Mouse (Mus musculus): ENCODE data around the gene Eea1.

Gene Eea1

DNA sequence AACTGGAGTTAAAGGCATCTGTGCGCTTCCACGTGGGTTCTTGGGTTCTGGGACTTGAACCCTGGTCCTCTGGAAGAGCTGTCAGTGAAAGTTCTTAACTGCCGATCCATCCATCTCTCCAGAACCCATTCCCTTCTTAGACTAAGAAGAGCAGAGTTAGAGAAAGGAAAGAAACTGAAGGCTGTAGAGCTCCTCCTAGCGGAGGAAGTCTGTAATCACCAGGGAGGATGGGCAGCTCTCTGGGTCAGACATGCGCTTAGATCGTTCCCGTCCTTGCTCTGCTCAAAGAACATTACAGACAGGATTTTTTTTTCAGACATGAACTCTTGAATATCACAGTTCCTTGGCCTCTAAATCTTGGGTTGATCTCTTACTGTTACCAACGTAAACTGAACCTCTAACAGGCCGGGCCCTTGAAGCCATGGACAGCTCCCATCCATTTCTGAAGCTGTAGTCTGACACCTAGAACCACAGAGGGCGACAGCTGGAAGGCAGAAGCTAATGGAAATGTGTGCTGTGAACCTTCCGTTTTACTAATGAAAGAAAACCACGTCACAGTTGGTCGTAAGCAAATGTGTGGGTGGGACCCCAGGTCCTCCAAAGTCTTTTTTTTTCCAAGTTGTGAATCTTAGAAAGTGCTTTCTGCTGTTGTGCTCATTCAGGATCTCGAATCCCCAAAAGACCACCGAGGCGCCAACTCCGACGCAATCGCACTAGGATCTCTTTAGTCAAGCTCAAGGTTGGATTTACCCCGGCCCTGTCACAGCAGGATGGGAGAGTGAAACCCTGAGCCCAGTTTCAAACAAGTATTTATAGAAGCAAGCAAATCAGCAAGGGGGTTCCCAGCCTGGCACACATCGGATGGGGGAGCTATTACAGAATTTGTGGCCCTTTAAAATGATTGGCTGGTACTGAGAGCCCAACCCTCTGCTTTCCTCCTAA, 140.3 kb downstream of the Eea1 start:
- H3K4me1 ChIP-seq (replicated peaks; ENCODE audit: low read depth, low read length): peaks cover 26% of the 10 kb centered on the region
- no peaks in the 10 kb centered on the region for H3K36me3 ChIP-seq (ENCODE audit: insufficient read depth, low read length)
- no peak for TF ChIP-seq NANOG (IDR thresholded peaks at IDR 0.05; ENCODE audit: borderline replicate concordance, low read length)
- peak; percentile 92 for TF ChIP-seq CTCF (conservative IDR thresholded peaks at IDR 0.05; ENCODE audit: low read length)
- no peak for TF ChIP-seq POU5F1 (IDR thresholded peaks at IDR 0.05; ENCODE audit: borderline replicate concordance, low read length)
- no peaks in the 10 kb centered on the region for H3K27me3 ChIP-seq (ENCODE audit: insufficient read depth, low read length)
- peak overlapping the region; percentile 27 for H3K4me3 ChIP-seq (replicated peaks; ENCODE audit: low read length)
- no peaks in the 10 kb centered on the region for H3K9me3 ChIP-seq (ENCODE audit: low read length)

DNA sequence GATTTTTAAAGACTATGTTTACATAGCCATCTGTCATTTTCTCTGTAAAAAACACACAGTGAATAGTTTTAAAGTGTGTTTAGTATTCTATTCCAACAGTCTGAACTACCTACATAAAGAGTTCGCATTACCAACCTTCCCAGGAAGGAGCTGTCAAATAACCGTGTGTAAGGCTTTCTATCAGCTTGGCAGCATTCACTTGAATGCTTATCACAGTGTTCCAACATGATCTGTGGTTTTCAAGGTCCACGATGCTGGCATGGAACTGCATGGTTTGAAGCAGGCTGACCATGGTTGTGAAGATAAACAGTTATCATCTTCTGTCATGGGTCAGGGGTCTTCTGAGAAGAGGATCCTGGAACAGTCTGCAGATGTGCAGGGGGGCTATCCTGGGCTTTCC, 141.8 kb downstream of the Eea1 start:
- Histone ChIP-seq H3K4me1 (replicated peaks; ENCODE audit: low read depth, low read length) (peaks cover 12% of the 10 kb centered on the region), H3K9me3 (ENCODE audit: low read length) (no peaks in the 10 kb centered on the region), H3K4me3 (replicated peaks; ENCODE audit: low read length) (no peak overlapping the region), H3K27me3 (ENCODE audit: insufficient read depth, low read length) (no peaks in the 10 kb centered on the region), H3K36me3 (ENCODE audit: insufficient read depth, low read length) (no peaks in the 10 kb centered on the region)
- TF ChIP-seq POU5F1 (IDR thresholded peaks at IDR 0.05; ENCODE audit: borderline replicate concordance, low read length): no peak
- TF ChIP-seq CTCF (conservative IDR thresholded peaks at IDR 0.05; ENCODE audit: low read length): no peak
- TF ChIP-seq NANOG (IDR thresholded peaks at IDR 0.05; ENCODE audit: borderline replicate concordance, low read length): no peak

DNA sequence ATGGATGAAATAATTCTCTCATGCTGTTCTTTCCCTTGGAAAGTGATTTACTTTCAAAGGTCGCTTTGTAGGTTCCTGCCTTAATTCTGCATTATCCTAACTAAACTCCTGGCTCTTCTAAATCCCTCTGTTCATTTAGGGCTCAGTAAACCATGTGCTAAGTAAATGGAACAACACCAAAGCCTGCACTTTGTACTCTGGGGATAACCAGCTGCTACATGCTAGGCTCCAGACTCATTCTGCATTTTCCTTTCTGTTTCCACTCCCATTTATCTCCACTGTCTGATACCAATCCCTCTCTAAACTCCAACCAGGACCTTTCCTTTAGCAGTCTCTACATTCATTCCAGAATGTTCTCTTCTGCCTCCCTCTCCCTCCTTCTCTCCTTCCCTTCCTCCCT, 149.3 kb downstream of the Eea1 start:
- Histone ChIP-seq H3K9me3 (ENCODE audit: low read length) (no peaks in the 10 kb centered on the region), H3K4me1 (replicated peaks; ENCODE audit: low read depth, low read length) (peaks cover 3% of the 10 kb centered on the region; the same call in 1 of the 2 replicates), H3K4me3 (replicated peaks; ENCODE audit: low read length) (no peak overlapping the region), H3K27me3 (ENCODE audit: insufficient read depth, low read length) (no peaks in the 10 kb centered on the region), H3K36me3 (ENCODE audit: insufficient read depth, low read length) (no peaks in the 10 kb centered on the region)
- no peak for TF ChIP-seq POU5F1 (IDR thresholded peaks at IDR 0.05; ENCODE audit: borderline replicate concordance, low read length)
- TF ChIP-seq NANOG (IDR thresholded peaks at IDR 0.05; ENCODE audit: borderline replicate concordance, low read length): no peak
- TF ChIP-seq CTCF (conservative IDR thresholded peaks at IDR 0.05; ENCODE audit: low read length): no peak

DNA sequence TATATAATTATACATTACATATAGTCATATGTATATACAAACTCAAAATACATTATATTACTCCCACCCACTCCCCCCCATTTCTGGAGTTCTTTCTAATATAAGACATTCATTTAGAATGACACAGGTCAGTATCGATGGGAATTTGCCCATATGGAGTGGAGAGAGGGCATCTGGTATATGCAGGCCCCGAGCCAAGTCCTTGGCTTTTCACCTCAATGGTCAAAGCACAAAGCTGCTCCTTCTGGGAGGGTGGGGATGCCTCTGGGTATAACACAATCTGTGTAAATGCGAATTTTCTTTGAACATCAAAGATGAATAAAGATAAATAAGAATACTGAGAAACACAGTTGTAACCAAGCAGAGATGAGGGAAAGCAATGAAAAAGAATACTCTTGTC, 149.9 kb downstream of the Eea1 start:
- Histone ChIP-seq H3K4me3 (replicated peaks; ENCODE audit: low read length) (no peak overlapping the region), H3K9me3 (ENCODE audit: low read length) (no peaks in the 10 kb centered on the region), H3K4me1 (replicated peaks; ENCODE audit: low read depth, low read length) (peaks cover 6% of the 10 kb centered on the region; the same call in 1 of the 2 replicates), H3K36me3 (ENCODE audit: insufficient read depth, low read length) (no peaks in the 10 kb centered on the region), H3K27me3 (ENCODE audit: insufficient read depth, low read length) (no peaks in the 10 kb centered on the region)
- TF ChIP-seq NANOG (IDR thresholded peaks at IDR 0.05; ENCODE audit: borderline replicate concordance, low read length) (no peak), POU5F1 (IDR thresholded peaks at IDR 0.05; ENCODE audit: borderline replicate concordance, low read length) (no peak), CTCF (conservative IDR thresholded peaks at IDR 0.05; ENCODE audit: low read length) (no peak)

DNA sequence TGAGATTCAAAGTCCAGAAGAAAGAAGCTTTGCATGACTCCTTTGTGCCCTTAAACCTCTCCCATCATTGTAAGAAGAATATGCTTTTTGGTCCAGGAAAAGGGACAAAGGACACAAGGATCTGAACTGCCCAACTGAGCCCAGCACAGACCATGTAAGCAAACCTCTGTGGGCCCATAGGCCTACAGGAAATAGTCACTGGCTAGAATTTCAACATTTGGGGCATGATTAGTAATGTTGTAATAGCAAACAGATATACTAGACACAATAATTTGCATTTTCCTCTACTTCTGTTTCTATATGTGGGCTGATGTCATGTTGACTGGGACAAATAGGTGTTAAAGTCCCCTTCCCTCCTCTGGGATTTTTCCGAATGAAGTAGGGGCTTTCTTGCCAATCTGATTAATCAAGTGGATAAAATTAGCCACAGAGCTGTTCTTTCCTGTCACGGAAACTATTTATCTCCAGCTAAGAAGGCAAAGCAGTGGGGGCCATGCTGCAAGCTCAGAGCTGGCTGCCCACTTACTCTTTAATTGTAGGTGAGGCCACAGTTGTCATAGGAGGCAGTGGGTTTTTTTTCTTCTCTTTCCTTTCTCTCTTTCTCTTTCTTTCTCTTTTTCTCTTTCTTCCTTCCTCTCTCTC, 153.6 kb downstream of the Eea1 start:
- Histone ChIP-seq H3K27me3 (ENCODE audit: insufficient read depth, low read length) (no peaks in the 10 kb centered on the region), H3K4me3 (replicated peaks; ENCODE audit: low read length) (no peak overlapping the region), H3K36me3 (ENCODE audit: insufficient read depth, low read length) (no peaks in the 10 kb centered on the region), H3K4me1 (replicated peaks; ENCODE audit: low read depth, low read length) (peaks cover 21% of the 10 kb centered on the region), H3K9me3 (ENCODE audit: low read length) (no peaks in the 10 kb centered on the region)
- TF ChIP-seq POU5F1 (IDR thresholded peaks at IDR 0.05; ENCODE audit: borderline replicate concordance, low read length): no peak
- no peak for TF ChIP-seq NANOG (IDR thresholded peaks at IDR 0.05; ENCODE audit: borderline replicate concordance, low read length)
- no peak for TF ChIP-seq CTCF (conservative IDR thresholded peaks at IDR 0.05; ENCODE audit: low read length)

DNA sequence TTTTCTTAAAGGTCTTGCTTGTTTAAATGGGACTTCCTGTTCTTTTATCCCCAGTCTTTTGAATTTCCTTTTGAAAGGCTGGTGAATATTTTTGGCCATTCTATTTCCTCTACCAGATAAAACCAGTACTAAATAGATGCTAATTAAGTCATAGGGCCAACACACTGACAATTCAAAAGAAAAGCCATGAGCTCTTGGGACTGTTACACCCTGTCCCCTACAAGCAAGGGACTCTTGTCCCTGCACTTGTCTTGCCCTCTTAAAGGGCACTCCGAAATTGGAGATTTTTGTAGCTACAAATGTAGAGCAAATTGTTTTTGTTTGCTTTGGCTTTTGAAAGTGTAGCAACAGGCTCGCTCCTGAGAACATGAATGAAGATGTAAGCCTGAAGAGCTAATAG, 154.1 kb downstream of the Eea1 start:
- Histone ChIP-seq H3K4me1 (replicated peaks; ENCODE audit: low read depth, low read length) (peaks cover 21% of the 10 kb centered on the region), H3K9me3 (ENCODE audit: low read length) (no peaks in the 10 kb centered on the region), H3K4me3 (replicated peaks; ENCODE audit: low read length) (no peak overlapping the region), H3K27me3 (ENCODE audit: insufficient read depth, low read length) (no peaks in the 10 kb centered on the region), H3K36me3 (ENCODE audit: insufficient read depth, low read length) (no peaks in the 10 kb centered on the region)
- no peak for TF ChIP-seq CTCF (conservative IDR thresholded peaks at IDR 0.05; ENCODE audit: low read length)
- TF ChIP-seq POU5F1 (IDR thresholded peaks at IDR 0.05; ENCODE audit: borderline replicate concordance, low read length): no peak
- no peak for TF ChIP-seq NANOG (IDR thresholded peaks at IDR 0.05; ENCODE audit: borderline replicate concordance, low read length)
